Mouse (Mus musculus) limb, embryonic 12.5 days (tissue): ENCODE data around the gene Lins1. TPM values are rescaled to one million over a fixed set of nuclear protein-coding genes. Genes with fewer than 3 reads are reported as not detected.

Experiments used
- polyA plus RNA-seq: library from polyadenylated mRNA; unstranded; fragments of >200 nt; fragmentation: Nextera tagmentation; extraction: Ambion mirVana; gene quantifications from 2 replicates; pipeline ENCODE4 v1.2.1, GENCODE M21; 2016

The Lins1 gene
- polyA plus RNA-seq, 1 experiment from 2014 or later = 19.3 TPM

Other genes starting within 250 kb of the Lins1 start
- 18.0 TPM in 2 replicates for gene Asb7, start 293 bp upstream of the Lins1 start, polyA plus RNA-seq
- gene Cers3, start 53.6 kb downstream of the Lins1 start, polyA plus RNA-seq = 2.4 and 2.7 TPM in 2 replicates
- 11.6 and 12.9 TPM in 2 replicates for gene Adamts17, start 149.8 kb downstream of the Lins1 start, polyA plus RNA-seq